Mouse (Mus musculus): Measurements from ENCODE around the gene Tdrd9.
"Not testable (repeated sequence)": the region's sequence is repeated elsewhere in the genome, so short reads cannot be mapped to it uniquely, and the experiment has no call there.

Tdrd9 gene

DNA sequence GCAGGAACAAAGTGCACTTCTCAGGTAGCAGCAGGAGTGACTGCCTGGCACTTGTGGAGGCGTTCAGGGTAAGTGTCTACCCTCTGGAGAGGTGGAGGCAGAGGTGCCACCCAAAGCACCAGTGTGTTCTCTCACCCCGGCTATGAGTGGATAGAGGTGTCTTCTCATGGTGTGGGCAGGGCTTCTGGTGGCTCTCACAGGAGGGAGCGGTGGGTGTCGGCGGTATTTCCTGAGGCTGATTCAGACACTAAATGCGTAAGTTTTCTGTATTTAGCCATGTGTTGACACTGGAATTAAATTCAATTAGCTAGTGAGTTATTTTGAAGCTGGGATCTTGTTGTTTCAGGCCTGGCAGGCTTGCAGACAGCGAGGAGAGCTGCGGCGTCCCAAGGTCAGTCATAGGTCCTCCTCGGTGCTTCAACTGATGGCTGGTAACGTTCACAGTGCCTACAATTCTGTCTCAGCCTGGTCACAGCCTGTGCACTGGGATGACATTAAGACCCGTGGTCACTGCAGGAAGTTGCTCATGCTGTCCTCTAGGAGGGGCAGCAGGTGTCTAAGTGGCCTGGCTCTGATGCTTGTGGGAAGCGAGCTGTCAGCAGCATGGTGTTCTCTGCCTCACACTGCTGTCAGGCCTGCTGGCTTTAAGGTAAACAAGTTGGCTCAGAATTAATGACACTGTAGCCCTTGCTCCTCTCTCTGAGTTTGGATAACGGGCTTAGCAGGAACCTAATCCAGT is 54.7 kb downstream of the Tdrd9 start:
- no peak for DNase-seq (ENCODE audit: low read depth, low spot score)

DNA sequence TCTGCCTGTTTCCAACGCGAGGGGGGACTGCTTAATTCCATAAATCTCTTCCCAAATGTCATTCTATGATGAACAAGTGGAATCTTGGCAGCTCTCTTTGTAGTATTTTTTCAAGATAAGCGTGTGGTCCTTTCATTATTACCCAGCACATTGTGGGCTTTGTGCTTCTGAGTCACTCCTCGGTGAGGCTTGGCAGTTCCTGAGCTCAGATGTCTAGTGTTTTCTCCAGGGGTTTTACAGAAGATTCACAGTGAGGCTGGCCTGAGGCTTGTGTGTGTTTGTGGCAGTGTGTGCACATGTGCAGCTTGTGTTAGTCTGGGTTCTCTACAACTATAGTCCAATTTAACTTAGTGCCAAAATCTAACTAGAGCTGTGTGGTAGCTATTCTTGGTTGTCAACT is 56.0 kb downstream of the Tdrd9 start:
- DNase-seq (ENCODE audit: low read depth, low spot score): no peak

DNA sequence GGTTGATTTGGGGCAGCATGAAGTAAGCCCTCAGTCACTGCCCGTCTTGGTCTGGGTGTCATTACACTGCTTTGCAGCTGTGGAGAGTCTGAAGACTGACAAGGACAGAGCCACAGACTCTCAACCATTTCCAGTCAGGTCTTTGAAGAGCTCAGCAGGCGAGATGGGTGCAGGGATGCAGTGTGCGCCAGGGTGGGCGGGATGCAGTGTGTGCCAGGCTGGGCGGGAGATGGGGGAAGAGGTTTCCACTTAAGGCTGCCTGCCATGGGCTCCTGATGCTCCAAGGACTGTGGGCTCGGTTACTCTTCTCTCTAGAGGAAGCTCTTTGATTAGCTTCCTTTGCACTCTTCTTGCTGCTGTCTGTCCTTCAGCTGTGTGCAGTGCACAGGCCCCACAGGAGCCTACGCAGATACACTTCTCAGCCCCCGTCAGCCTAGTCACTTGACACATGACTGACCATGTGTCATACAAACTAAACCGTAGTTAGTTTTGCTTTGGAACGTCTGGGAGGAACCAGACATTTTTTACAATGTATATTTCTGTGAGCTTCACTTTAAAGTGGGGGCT is 62.1 kb downstream of the Tdrd9 start:
- no peak for DNase-seq (ENCODE audit: low read depth, low spot score)

DNA sequence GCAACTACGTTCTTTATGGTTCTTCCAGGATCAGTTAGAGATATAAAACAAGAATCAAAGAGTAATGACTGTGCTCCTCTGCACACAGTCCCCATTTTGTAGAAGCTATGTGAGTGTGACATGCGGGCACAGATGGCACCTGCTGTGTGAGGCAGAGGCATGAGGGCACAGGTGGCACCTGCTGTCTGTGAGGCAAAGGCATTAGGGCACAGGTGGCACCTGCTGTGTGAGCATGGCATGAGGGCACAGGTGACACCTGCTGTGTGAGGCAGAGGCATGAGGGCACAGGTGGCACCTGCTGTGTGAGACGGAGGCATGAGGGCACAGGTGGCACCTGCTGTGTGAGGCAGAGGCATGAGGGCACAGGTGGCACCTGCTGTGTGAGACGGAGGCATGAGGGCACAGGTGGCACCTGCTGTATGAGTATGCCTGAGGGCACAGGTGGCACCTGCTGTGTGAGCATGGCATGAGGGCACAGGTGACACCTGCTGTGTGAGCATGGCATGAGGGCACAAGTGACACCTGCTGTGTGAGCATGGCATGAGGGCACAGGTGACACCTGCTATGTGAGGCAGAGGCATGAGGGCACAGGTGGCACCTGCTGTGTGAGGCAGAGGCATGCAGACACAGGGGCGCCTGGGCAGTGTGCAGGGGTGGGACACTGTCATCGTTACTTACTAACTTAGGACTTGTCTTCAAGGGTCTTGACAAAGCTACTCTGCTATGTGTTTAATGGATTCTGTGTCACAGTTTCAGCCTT is 64.2 kb downstream of the Tdrd9 start:
- not testable (repeated sequence) for DNase-seq (ENCODE audit: low read depth, low spot score)

DNA sequence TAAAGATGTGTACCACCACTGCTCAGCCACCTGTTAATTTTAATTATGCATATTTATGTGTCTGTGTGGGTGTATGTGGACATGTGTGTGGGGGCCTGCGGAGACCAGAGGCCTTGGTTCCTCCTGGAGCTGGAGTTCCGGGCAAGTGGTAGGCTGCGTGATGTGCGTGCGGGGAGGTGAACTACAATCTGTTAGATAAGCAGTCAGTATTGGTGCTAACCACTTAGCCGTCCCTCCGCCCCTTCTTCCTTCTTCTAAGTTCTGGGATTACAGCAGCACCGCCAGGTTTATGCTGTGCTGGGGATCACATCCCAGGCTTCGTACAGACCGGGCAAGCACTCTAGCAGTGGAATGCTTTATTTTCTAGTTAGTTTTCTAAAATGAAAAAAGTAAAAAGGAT is 67.1 kb downstream of the Tdrd9 start:
- no peak for DNase-seq (ENCODE audit: low read depth, low spot score)

DNA sequence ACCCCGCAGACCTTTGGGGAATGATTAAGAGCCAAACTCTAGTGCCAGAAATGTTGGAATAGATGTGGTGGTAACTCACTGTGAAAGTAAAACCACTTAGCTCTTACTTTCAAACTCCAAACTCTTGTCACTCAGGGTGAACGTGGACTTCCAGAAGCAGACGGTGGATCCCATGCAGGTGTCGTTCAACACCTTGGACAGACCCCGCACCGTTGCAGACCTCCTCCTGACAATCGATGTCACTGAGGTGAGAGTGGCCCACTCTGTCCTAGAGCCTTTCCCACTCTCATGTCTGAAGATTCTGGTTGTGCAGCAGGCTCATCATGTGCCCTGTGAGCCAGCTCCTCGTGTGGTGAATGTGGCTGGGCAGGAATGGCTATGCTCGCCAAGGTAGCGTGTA is 67.8 kb downstream of the Tdrd9 start:
- DNase-seq (ENCODE audit: low read depth, low spot score): no peak

DNA sequence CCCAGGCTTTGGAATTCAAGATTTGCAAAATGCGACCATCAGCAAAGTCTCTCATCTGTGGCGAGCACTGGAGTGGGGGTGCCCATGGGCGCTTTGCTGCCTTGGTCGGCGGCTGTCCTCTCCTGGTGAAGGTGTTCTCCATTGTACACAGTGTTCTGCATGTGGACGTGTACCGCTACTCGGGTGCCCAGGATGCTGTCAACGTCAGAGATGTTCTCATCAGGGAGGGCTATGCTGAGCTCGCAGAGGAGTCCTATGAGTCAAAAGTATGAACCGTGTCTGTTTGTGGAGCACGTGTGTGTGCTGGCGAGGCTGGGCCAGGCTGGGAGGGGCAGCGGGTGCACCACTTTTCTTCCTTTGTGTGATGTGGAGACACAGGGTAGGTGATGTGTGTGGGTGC is 71.3 kb downstream of the Tdrd9 start:
- no peak for DNase-seq (ENCODE audit: low read depth, low spot score)

DNA sequence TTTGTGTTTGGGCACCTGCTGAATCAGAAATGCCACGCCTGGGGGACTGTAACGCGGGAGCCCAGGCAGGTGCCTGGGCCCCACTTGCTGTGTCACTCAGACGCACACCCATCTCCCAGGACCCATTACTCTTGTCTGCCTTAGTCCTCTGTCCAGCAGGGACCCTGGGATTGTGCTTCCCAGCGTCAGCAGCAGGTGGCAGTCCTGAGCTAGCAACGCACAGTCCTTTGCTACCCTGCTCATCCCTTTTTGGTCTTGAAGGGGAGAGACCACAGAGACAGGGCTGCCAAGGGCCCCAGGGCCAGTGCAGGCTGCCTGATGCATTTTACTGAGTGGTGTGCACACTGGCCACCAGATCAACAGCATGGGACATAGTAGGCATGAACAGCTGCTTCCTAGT is 106.3 kb downstream of the Tdrd9 start:
- no peak for DNase-seq (ENCODE audit: low read depth, low spot score)

DNA sequence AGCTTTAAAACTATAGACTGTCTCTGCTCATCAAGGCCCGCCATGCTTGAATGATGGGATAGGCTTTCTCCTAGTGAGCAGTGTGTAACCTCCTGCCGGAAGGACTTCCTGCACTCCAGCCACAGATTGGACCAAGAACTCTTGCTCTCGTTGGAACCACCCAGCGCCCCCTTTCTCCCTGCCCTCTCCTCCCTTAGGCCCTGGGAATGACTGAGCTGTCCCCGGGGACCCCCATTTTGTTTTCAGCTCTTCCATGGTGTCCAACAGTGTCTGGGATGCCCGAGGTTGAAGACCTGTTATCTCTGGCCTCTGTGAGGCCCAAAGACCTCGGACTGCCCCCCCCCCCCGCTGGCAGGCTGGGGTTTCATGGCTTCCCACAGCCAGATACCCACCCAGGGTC is 108.6 kb downstream of the Tdrd9 start:
- no peak for DNase-seq (ENCODE audit: low read depth, low spot score)

DNA sequence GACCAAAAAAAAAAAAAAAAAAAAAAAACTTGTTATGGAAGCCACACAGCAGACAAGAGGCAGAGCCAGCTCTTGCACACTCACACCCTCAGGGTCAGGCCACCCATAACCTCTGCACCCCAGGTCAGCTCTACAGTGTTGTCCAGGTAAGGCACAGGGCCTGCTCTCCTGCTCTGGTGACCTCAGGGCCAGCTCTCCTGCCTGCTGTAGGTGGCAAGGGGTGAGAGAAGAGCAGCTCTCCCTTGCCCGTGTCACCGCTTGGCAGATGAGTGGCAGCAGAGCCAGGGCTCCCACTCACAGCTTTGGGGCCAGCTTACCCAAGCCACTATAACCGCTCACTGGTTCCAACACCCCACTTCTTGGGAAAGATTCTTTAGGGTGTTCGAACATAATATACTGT is 109.6 kb downstream of the Tdrd9 start:
- no peak for DNase-seq (ENCODE audit: low read depth, low spot score)

DNA sequence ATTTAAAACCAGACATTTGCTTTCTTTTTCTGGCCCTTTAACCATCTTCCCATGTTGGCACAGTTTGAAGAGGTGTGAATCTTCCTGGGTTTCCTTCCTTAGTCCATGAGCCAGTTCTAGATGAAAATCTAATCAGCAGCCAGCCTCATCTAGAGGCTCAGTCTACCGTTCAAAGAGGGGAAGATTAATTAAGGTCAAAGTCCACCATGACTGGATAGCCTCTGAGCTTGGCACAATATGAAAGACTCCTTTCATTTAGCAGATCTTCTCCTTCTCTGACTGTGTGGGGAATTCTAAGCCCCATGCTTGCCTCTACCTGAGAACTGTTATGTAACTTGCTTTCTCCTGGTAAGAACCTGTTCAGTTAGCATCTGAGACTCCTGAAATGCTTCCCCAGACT is 110.9 kb downstream of the Tdrd9 start:
- no peak for DNase-seq (ENCODE audit: low read depth, low spot score)

DNA sequence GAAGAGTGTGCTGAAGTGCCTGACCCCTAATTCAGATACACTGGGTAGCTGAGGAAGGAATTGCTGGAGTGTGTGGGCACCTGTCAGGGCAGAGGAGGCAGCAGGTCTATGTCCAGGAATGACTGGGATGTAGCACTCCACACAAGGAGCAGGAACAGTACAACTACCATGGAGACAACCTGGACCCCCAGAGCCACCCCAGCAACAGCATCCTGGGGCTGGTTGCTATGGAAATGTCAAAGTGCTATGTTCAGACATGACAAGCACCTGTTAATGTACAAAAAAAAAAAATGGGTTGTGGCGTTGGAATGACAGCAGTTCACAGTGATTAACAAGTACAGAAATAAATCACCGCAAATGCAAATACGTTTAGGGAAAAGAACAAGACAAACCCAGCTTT is 114.9 kb downstream of the Tdrd9 start:
- no peak for DNase-seq (ENCODE audit: low read depth, low spot score)

DNA sequence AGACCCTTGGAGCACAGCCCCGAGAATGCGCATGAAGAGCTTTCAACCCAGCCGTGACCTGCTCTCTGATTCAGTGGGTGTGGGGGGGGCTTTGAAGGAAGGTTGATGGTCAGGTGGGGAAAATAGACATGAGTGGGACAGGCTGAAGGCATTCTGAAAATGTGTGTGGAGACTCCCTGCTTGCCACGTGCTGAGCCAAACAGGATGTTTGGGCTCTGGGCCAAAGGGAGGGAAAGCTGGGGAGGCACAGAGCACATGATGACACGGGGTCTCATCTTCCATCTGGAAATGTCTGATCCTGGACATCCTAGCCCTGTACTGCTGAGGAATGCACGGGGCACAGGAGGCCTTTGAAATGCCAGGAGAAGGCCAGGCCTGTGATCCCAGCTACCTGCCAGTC is 115.4 kb downstream of the Tdrd9 start:
- no peak for DNase-seq (ENCODE audit: low read depth, low spot score)

DNA sequence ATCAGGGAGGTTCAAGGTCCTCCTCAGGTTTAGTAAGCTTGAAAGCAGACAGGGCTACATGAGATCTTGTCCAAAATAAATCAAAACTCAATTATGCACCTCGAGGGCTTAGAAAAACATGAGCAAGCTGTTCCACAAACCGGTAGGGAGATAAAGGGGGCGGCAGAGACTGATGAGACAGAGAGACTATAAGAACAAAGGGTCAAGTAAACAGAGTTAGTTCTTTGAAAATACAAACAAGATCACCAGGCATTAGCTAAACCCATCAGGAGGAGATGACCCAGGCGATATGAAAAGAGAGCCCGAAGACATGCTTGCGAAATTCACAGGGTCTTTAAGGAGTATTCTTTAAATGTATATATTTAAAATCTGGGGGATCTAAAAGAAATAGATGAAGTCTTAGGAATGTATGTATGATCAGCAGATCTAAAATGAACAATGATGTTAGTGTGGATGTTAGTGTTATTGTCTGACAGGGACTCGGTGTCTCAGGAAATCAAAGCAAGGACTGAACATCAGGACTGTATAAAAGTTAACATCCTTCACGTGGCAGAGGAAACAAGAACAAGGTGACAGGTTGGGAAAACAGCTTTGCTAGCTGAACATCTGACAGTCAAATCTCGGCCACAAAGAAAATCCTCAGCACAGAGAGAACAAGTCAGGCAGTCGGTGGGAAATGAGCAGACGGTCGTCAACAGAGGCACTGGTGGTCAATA is 117.4 kb downstream of the Tdrd9 start:
- DNase-seq (ENCODE audit: low read depth, low spot score): no peak

DNA sequence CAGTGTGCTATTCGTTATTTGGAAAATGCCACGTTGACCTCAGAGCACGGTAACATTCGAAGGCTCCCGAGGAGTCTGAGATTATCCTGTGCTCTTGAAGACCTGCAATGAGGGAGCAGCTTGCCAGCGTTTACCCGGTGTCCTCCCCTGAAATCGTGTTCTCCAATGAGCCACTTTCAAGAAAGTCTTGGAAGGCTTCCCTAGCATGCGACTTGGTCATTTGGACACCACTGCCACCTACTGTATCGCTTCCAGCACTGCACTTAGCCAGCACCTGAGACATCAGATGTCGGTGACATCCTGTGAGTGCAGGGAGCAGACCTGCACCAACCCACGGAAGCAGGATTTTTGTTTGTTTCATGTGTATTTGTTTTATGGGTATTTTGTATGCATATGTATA is 119.7 kb downstream of the Tdrd9 start:
- peak; percentile 57 for DNase-seq (ENCODE audit: low read depth, low spot score)

DNA sequence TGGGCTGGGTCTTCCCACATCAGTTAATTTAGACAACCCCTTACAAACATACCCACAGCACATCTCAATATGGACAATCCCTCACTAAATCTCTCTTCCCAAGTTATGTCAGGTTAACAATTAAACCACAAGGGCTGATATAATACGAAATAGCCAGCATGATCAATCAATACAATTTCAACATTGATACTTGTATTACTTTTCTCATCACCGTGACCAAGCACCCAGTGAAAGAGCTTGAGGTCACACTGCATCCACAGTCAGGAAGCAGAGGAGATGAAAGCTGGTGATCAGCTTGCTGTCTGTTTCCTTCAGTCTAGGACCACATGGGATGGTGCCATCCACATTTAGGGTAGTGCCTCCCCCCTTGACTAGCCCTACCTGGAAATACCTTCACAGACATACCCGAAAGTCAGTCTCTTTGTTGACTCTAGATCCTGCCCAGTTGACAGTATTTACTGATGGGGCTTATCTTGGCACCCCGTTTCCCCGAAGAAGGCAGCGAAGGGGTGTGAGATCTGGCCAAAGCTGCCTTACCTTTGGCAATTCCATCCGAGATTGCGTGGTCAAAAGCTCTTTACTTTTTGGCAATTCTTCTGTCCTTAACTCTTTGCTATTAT is 123.0 kb downstream of the Tdrd9 start:
- no peak for DNase-seq (ENCODE audit: low read depth, low spot score)

DNA sequence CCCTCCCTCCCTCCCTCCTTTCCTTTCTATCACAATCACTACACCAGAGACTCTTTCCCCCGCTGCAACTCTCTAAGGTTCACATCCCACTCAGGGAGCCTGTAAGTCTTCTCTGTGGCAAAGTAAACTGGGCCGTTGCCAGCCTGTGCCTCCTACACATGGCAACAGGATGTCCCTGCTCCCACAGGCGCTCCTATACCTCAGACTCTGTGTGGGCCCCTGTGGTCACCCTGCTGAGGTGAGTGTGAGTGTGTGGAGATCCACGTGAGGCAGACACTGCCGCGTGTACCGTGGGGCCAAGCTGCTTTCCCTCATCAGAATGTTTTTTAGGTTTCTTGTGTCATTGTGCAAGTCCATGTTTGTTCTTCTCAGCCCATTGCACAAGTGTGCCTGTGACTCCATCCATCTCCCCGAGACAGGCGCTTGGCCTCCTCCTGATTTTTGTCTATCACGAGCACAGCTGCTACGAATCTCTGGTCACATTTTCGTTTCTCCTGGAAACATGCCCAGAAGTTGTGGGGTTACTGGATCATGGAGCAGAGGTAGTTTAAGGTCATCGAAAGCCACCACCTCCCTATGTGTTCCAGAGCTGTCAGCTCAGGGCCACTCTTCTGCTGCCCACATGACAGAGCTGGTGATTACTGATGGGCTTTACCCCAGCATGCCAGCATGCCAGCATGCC is 124.8 kb downstream of the Tdrd9 start:
- DNase-seq (ENCODE audit: low read depth, low spot score): no peak

DNA sequence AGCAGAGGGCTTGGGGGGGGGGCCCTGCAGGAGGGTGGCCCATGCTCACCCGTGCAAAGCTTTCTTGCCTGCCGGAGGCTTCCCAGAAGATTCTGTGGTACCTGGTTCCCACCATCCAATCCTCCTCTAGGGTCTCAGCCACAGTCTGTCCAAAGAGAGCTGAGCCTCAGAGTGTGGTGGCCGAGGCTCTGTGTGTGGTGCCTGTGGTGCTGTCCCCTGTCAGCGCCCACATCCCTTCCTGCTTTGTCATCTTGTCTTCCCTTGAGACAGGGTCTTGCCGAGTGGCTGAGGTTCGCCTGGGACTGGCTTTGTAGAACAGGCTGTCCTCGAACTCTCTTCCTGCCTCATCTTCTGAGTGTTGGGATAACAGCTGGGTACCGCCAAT is 125.4 kb downstream of the Tdrd9 start:
- DNase-seq (ENCODE audit: low read depth, low spot score): no peak

DNA sequence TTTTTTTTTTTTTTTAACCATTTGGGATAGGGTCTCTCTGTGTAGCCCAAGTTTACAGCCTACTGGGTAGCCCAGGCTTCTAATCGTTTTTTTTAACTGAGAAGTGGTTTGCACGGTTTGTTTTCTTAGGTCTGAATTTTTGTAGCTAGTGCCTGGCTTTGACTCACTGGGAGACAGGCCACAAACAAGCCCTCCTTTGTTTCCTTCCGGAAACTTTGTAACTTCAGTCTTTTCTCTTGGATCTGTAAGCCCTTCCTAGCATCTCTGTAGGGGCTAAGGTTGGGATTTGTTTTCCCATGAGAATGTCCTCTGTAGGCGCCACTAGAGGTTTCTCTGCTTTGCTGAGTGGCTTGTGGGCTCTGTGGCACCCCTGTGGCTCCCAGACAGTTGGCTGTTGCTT is 128.7 kb downstream of the Tdrd9 start:
- no peak for DNase-seq (ENCODE audit: low read depth, low spot score)

DNA sequence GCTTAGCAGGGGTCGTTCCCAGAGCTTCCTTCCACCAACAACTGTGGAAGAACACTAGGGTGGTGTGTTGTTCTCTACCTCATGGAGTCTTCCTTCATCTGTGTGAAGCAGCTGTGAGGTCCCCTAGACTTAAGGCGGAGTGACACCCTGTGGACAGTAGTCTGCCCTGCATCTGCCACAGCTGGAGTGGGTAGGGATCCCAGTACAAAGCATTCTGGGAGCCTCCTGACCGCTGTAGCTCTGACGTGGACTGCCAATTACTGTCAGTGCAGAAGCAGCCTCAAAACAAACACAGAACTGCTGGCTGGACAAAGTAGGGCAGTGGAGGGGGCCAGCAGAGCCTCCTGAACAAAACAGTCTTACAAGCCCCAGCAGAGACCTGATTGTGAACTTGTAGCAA is 129.7 kb downstream of the Tdrd9 start:
- DNase-seq (ENCODE audit: low read depth, low spot score): no peak

DNA sequence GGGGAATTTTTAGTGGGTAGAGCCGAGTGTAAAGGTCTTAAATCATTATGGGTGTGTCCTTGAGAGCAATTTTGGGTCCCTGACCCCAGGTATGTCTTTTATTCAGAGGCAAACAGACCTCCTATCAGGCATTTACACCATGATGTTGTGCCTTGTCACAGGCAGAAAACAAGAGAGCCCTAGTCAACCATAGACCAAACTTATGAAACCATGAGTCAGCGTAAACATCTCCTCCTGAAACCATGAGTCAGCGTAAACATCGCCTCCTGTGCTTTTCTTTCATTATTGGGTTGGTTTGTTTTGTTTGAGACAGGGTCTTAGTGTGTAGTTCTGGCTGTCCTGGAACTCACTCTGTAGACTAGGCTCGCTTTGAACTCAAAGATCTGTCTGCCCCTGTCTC is 131.8 kb downstream of the Tdrd9 start:
- DNase-seq (ENCODE audit: low read depth, low spot score): no peak

All from retina, adult 2 months (tissue).